Mouse (Mus musculus) kidney, postnatal 10 days (tissue): ENCODE results near the gene Azin2.
A peak's percentile ranks its signal among the peaks of the same experiment; 100 is the strongest.

Source experiments
- DNase-seq: peaks from one replicate; pipeline ENCODE4 v3.0.0; 2021; ENCODE audit warnings: mixed read lengths

Gene Azin2

GRCm38 (mm10) chr4:128962029-128962925 lies at the start of gene Azin2:
TSS of gene Azin2 (minus strand) at chr4:128962442.
- DNase-seq, result peak; percentile 97

DNA sequence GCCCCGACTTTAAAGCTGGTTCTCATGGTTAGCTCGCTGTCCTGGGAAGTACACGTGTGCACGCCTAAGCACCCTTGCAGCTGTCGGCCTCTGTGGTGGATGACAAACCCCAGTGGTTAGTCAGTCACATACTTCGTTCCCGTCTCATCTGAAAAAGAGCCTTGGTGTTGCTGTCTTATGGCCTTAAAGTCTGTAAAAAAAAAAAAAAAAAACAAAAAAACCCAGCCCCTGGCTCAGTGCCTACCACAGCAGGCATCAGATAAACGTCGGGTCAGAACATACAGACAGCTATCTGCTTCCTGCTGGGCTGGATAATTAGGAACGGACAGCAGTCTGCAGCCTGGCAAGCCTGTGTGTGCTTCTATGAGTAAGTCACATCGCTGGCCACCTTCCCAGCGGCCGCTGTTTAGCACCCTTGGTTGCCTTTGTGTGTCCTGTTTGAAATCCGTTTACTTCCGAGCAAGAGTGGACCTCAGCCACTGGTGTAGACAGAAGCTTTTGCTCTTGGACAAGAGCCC lies 49.4 kb upstream of the Azin2 start:
- peak; percentile 54 for DNase-seq

DNA sequence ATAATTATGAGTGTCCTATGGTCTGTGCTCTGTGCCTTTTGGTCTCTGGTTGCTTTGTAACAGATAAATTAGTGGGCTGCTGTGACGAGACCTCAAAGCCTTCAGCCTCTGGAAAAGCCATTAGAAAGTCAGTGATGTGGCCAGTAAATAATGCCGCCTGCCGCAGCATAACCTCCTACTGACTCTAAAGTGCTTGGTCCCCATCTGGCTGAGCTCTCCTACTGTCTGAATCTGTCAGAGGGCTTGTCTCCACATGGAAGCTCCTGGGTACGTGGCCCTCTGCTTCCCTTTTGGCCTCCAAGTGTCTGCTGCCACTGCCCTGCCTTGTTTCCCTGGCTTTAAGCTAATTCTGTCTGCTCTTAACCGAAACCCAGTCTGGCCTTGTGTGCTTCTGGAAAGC lies 47.3 kb upstream of the Azin2 start:
- DNase-seq, result no peak

DNA sequence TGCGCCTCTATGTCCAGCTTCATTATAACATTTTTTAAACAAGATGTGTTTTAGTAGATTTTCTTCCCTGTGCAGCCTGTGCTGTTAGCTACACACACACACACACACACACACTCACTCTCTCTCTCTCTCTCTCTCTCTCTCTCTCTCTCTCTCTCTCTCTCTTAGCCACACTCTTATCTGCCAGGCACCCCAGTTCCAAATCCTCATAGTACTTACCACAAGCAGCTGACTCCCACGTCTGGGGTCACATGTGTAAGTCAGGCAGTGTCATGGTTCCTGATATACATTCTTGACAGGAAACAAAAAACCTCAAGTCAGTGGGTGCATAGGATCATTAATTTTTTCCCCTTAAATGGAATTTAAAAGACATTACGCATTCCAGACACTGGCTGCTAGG lies 46.4 kb upstream of the Azin2 start:
- DNase-seq, result no peak

DNA sequence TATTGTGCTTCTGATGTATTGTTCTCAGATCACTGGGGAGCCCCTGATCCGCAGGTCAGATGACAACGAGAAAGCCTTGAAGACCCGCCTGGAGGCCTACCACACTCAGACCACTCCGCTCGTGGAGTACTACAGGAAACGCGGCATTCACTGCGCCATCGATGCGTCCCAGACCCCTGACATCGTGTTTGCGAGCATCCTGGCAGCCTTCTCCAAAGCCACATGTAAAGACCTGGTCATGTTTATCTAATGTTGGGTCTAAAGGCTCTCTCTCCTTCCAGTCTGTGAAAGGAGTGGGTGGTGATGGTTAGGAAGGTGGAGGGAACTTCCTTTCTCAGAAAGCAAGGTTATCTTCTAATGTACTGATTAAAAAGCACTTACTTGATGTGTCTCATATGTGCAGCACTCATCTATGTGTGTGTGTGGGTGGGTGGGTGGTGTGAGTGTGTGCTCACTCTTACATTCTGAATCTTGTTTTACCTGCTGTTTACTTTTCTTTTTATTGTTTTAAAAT lies 45.8 kb upstream of the Azin2 start:
- DNase-seq, result no peak

GRCm38 (mm10) chr4:129003720-129004119 lies 41.5 kb upstream of the Azin2 start:
- no peak for DNase-seq

GRCm38 (mm10) chr4:129000786-129001185 lies 38.5 kb upstream of the Azin2 start:
- peak; percentile 44 for DNase-seq

- no peak for DNase-seq
These were observed 36.2 kb upstream of the Azin2 start for GRCm38 (mm10) chr4:128998401-128998800.

DNA sequence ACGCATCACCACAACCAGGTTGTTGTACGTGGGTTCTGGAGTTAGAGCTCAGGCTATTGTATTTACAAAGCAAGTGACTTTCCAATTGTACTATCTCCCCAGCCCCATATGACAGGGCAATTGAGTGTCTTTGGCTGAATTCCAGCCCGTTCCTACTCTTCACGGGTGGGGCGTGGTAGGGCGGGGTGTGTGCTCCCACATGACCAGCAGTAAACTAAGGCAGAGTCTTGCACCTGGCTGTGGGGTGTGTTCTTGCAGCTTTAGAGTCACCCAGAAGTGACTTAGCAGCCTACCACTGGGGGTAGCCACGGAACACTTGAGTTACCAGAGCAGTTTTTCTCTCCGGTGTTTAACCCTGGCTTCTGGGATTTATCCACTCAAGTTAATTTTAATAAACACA lies 35.0 kb upstream of the Azin2 start:
- no peak for DNase-seq

DNA sequence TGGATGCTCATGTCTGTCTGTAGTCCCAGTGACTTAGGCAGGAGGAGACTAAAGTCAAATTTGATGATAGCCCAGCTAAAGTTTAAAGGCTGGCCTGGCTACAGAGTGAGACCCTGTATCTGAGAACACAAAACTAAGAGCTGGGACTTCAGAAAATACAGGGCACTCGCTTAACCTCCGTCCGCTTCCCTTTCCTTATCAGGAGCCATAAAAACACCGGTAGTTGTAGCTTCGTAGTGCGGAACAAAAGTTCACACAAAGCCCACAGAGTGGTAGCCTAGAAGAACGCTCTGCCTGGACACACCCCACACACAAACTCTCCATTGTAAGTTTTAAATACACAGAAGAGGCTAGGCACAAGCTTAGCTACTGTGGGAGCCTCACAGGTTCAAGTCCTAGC lies 33.0 kb upstream of the Azin2 start:
- no peak for DNase-seq

GRCm38 (mm10) chr4:128993675-128994074 lies 31.4 kb upstream of the Azin2 start:
- DNase-seq, result peak; percentile 51

- DNase-seq, result peak; percentile 95
These were observed 30.9 kb upstream of the Azin2 start for GRCm38 (mm10) chr4:128993025-128993662.

DNA sequence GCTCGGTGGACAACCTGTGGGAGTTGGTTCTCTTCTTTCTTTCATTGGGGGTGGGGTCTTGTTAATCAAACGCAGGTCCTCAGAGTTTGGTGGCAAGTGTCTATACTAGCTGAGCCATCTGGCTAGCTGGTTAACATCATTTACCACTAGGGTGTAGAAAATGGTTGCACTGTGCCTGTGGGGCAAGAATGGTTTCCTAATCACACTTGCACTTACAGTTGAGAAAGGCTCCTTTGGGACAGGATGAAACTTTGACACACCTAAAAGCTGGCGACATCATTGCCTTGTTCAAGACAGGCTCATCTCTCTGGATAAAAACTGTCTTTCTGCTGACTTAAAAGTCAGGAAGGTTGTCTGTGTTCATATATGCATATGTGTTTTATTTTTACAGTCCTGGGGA lies 29.9 kb upstream of the Azin2 start:
- no peak for DNase-seq

GRCm38 (mm10) chr4:128991500-128992008 lies 29.3 kb upstream of the Azin2 start, which contains the start of gene Ak2:
TSS of gene Ak2 (plus strand) at chr4:128991958.
- DNase-seq, result no peak

DNA sequence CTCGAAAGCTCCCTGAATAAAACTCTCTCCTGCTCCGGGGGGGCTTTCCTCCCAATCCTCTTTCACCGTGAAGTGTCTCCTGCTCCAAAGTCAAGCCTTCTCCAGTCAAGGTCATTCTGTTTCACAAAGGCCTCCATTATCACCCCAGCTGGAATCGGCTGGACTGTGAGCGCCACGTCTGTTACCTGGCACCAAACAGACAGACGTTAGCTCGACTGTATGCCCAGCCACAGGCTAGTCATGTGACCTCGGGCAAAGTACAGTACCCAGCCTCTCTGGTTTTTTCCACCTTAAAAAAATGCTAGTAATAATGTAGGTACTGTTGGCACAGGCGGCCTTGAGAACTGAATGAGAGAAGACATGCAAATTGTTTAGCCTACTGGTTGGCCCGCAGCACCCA lies 27.4 kb upstream of the Azin2 start:
- DNase-seq, result peak; percentile 73

DNA sequence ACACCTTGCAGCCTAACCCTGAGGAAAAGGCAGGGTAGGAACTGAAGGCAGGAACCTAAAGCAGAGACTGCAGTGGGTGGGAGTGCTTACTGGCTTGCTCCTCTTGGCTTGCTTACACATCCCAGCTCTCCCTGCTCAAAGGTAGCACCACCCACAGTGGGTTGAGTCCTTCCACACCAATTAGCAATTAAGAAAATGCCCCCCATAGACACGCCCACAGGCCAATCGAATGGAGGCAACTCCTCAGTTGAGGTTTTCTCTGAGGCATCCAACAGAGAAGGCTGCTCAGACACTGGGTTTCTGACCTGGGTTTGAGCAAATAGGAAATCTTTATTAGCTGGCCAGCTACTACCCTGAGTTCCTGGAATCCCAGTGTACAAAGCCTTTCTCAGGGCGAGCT lies 26.7 kb upstream of the Azin2 start:
- DNase-seq, result no peak

GRCm38 (mm10) chr4:128984600-128984999 lies 22.4 kb upstream of the Azin2 start:
- DNase-seq, result no peak

GRCm38 (mm10) chr4:128983656-128984055 lies 21.4 kb upstream of the Azin2 start:
- DNase-seq, result peak; percentile 55

- DNase-seq, result peak; percentile 59
These were observed 20.9 kb upstream of the Azin2 start for GRCm38 (mm10) chr4:128983151-128983550.

DNA sequence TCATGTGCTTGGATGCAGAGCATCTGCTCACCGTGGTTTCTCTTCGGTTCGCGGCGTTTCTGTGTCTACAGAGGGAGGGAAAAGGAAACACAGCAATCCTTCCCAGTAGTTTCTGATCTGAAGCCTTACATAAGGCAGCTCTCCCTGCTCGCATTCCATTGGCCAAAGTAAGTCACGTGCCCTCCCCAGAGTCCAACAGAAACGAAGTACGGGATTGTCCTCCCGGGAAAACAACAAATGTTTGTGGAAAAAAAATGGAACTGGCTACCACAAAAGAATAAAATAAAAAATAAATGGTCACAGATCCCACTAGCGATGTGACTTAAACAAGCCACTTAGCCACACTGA lies 19.6 kb upstream of the Azin2 start:
- DNase-seq, result no peak

GRCm38 (mm10) chr4:128980890-128981832 lies 18.9 kb upstream of the Azin2 start:
- no peak for DNase-seq

- DNase-seq, result no peak
These were observed 16.4 kb upstream of the Azin2 start for GRCm38 (mm10) chr4:128978634-128979033.
